Mouse (Mus musculus) embryo, embryonic 11.5 days (tissue): ENCODE results near the gene Pxylp1.

ENCODE experiments used
- DNase-seq: peaks from one replicate; pipeline ENCODE4 v3.0.0-alpha.2; 2012; ENCODE audit warnings: low read depth, low spot score

Pxylp1 gene

GRCm38 (mm10) chr9:96862836-96863235, 29.6 kb downstream of the Pxylp1 start:
- no peak for DNase-seq

GRCm38 (mm10) chr9:96861092-96861487, 31.4 kb downstream of the Pxylp1 start:
- DNase-seq, result no peak

GRCm38 (mm10) chr9:96860380-96861091, 31.9 kb downstream of the Pxylp1 start:
- no peak for DNase-seq

GRCm38 (mm10) chr9:96859027-96859426, 33.4 kb downstream of the Pxylp1 start:
- no peak for DNase-seq

- no peak for DNase-seq
These were observed 34.6 kb downstream of the Pxylp1 start for GRCm38 (mm10) chr9:96857838-96858237.

GRCm38 (mm10) chr9:96853300-96854186, 38.9 kb downstream of the Pxylp1 start:
- DNase-seq, result no peak

- DNase-seq, result no peak
These were observed 40.8 kb downstream of the Pxylp1 start for GRCm38 (mm10) chr9:96851634-96852033.

GRCm38 (mm10) chr9:96851036-96851435, 41.4 kb downstream of the Pxylp1 start:
- no peak for DNase-seq

GRCm38 (mm10) chr9:96849012-96849411, 43.5 kb downstream of the Pxylp1 start:
- no peak for DNase-seq

- no peak for DNase-seq
These were observed 46.1 kb downstream of the Pxylp1 start for GRCm38 (mm10) chr9:96846361-96846760.

GRCm38 (mm10) chr9:96844798-96845209, 47.7 kb downstream of the Pxylp1 start:
- DNase-seq, result no peak

GRCm38 (mm10) chr9:96839376-96839775, 53.1 kb downstream of the Pxylp1 start:
- DNase-seq, result no peak

- DNase-seq, result peak; percentile 23
These were observed 53.6 kb downstream of the Pxylp1 start for GRCm38 (mm10) chr9:96838864-96839263.

GRCm38 (mm10) chr9:96837781-96838420, 54.6 kb downstream of the Pxylp1 start:
- DNase-seq, result no peak

- DNase-seq, result no peak
These were observed 55.5 kb downstream of the Pxylp1 start for GRCm38 (mm10) chr9:96836984-96837383.

GRCm38 (mm10) chr9:96835374-96835921, 57.0 kb downstream of the Pxylp1 start:
- DNase-seq, result no peak

GRCm38 (mm10) chr9:96833606-96834005, 58.9 kb downstream of the Pxylp1 start:
- DNase-seq, result no peak

- DNase-seq, result no peak
These were observed 60.0 kb downstream of the Pxylp1 start for GRCm38 (mm10) chr9:96832516-96832915.

- DNase-seq, result no peak
These were observed 61.6 kb downstream of the Pxylp1 start for GRCm38 (mm10) chr9:96830856-96831359.

- no peak for DNase-seq
These were observed 62.8 kb downstream of the Pxylp1 start for GRCm38 (mm10) chr9:96829682-96830081.

- DNase-seq, result no peak
These were observed 64.4 kb downstream of the Pxylp1 start for GRCm38 (mm10) chr9:96828071-96828470.
